Mouse (Mus musculus) hindbrain, embryonic 16.5 days (tissue): ENCODE measurements around the gene Fam166a. TPM values are rescaled to one million over a fixed set of nuclear protein-coding genes. Genes with fewer than 3 reads are reported as not detected.

ENCODE experiments used
- ATAC-seq: fragments of 200-750 bp; cut with Nextera tagmentation; 2 replicates; pipeline ENCODE4 v1.8.0; 2017; ENCODE audit warnings: moderate TSS enrichment, moderate library complexity
- H3K27ac ChIP-seq: fragments of 300-500 bp; sonication (generic); 2 replicates; pipeline ENCODE4 v1.5.1; 2014; ENCODE audit warnings: low read depth, mild to moderate bottlenecking, control low read depth, low read length, moderate library complexity
- H3K27me3 ChIP-seq: fragments of 300-500 bp; sonication (generic); replicated peaks from 2 replicates; pipeline ENCODE4 v1.6.1; 2014; ENCODE audit warnings: low read length; ENCODE audit not compliant: control insufficient read depth, insufficient read depth
- H3K36me3 ChIP-seq: fragments of 300-500 bp; sonication (generic); 2 replicates; pipeline ENCODE4 v1.6.1; 2014; ENCODE audit warnings: mild to moderate bottlenecking, low read length, moderate library complexity, mixed read lengths; ENCODE audit not compliant: control insufficient read depth, insufficient read depth
- H3K4me1 ChIP-seq: fragments of 300-500 bp; sonication (generic); 2 replicates; pipeline ENCODE4 v1.6.1; 2014; ENCODE audit warnings: low read depth, low read length; ENCODE audit not compliant: control insufficient read depth, insufficient read depth
- H3K4me2 ChIP-seq: fragments of 300-500 bp; sonication (generic); 2 replicates; pipeline ENCODE4 v1.6.1; 2014; ENCODE audit warnings: mild to moderate bottlenecking, low read length, control low read depth, moderate library complexity
- H3K4me3 ChIP-seq: fragments of 300-500 bp; sonication (generic); 2 replicates; pipeline ENCODE4 v1.5.1; 2014; ENCODE audit warnings: mild to moderate bottlenecking, low read length, control low read depth, moderate library complexity
- H3K9ac ChIP-seq: fragments of 300-500 bp; sonication (generic); 2 replicates; pipeline ENCODE4 v1.6.1; 2014; ENCODE audit warnings: low read depth, mild to moderate bottlenecking, control low read depth, low read length, moderate library complexity
- H3K9me3 ChIP-seq: fragments of 300-500 bp; sonication (generic); 2 replicates; pipeline ENCODE4 v1.6.1; 2014; ENCODE audit warnings: mild to moderate bottlenecking, low read length, moderate library complexity; ENCODE audit not compliant: control insufficient read depth
- WGBS: fragments of 180-500 bp; shearing (Covaris S2); extraction: QIAGEN DNeasy Blood & Tissue Kit; methylation state at CpG from one replicate; pipeline ENCODE4 v1.1.7; 2014; 5-methylcytosine and 5-hydroxymethylcytosine counted together
- polyA plus RNA-seq: library from polyadenylated mRNA; unstranded; fragments of >200 nt; fragmentation: Nextera tagmentation; extraction: Ambion mirVana; gene quantifications from 2 replicates; pipeline ENCODE4 v1.2.1, GENCODE M21; 2015

Gene Fam166a
- polyA plus RNA-seq, 1 experiment from 2014 or later, result 0.39 TPM

DNA sequence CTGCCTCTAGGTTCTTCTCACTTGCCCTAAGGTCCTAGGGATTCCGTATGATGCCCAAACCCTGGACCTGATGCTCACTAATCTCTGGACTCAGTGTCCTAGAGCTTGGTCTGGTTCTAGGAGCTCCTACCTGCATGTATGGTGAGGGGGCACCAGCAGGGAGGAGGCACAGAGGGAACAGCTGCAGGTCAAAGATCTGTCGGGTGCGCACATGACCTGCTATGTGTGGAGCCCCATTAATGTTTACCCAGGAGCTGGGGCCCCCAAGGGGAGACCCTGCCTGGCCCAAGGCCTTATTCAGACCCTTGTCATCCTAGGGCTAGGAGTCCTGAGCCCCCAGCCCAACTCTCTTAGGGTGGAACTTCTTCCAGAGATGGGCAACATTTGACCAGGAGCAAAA lies 15.5 kb downstream of the Fam166a start, which contains the start of gene Slc34a3:
TSS of gene Slc34a3 (minus strand) at position 315 of the 400 bp plus-strand sequence.
- Histone ChIP-seq H3K4me3 (no peak within 1 kb of the TSS), H3K27ac (no peak within 1 kb of the TSS), H3K9me3 (no peaks in the 10 kb centered on the region), H3K36me3 (no peaks in the 10 kb centered on the region), H3K4me1 (no peaks in the 10 kb centered on the region), H3K4me2 (no peak within 1 kb of the TSS), H3K9ac (no peak within 1 kb of the TSS), H3K27me3 (peaks cover 3% of the 10 kb centered on the region; the same call in 1 of the 2 replicates)
- 88% methylated on average over 3 of the region's 3 CpGs for WGBS
- ATAC-seq, result no peak

DNA sequence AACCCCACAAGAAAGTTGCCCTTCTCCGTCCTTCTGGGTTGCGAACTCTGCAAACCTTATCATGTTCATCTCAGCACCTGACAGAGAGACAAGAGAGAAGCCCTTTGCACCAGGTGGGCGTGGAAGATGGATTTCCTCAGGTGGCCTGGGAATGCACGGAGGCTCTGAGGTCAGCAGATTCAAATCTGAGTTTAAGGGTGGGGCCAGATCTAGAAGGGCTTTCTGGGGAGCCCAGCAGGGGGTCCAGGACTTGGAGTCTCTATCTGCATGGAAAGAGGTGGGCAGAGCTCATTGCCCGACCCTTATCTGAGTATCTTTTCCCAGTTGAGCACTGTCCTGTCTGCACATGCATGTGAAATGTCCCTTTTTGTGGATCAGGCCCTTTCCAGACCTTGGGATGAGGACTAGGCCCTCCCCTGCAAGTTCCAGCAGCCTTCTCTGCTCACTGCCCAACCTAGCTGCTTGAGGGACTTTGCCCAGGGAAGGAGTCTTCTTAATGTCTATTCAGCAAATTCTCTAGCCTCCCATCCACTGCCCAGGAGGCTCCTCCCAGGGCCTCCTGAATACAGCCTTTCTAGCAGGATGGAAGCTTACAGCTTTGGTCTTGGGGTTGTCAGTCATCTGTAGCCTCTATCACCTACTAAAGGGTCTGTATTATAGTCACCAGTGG lies 16.1 kb downstream of the Fam166a start:
- Histone ChIP-seq H3K4me2 (no peak overlapping the region), H3K27me3 (peaks cover 4% of the 10 kb centered on the region; the same call in 1 of the 2 replicates), H3K36me3 (no peaks in the 10 kb centered on the region), H3K4me3 (no peak overlapping the region), H3K4me1 (no peaks in the 10 kb centered on the region), H3K9ac (no peak overlapping the region), H3K9me3 (no peaks in the 10 kb centered on the region), H3K27ac (no peak overlapping the region)
- no peak for ATAC-seq
- 78% methylated on average over 5 of the region's 5 CpGs for WGBS

DNA sequence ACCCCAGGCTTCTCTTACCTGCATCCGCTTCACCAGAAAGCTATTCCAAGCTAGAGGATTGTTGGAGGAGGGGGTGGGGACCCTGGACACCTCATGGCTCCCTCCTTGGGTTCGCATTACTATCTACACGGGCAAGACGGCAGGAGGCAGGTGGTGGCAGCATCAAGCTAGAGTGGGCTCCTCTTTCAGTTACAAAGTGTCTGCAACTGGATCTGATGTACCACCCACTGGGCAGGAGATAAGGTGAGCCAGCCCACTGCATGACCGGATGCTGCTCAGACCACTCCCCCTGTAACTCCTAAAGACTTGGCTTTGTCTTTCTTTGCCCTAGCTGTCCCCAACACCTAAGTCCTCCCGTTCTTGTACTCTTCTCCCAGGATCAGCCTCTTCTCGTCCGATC lies 18.1 kb downstream of the Fam166a start, which contains the start of gene Rnf224:
TSS of gene Rnf224 (minus strand) at position 174 of the 400 bp plus-strand sequence.
- WGBS, result 37% methylated on average over 8 of the region's 8 CpGs
- Histone ChIP-seq H3K9me3 (no peaks in the 10 kb centered on the region), H3K9ac (no peak within 1 kb of the TSS), H3K4me1 (peaks cover 10% of the 10 kb centered on the region), H3K27ac (no peak within 1 kb of the TSS), H3K4me2 (no peak within 1 kb of the TSS), H3K36me3 (no peaks in the 10 kb centered on the region), H3K27me3 (peaks cover 4% of the 10 kb centered on the region; the same call in 1 of the 2 replicates), H3K4me3 (no peak within 1 kb of the TSS)
- no peak for ATAC-seq

DNA sequence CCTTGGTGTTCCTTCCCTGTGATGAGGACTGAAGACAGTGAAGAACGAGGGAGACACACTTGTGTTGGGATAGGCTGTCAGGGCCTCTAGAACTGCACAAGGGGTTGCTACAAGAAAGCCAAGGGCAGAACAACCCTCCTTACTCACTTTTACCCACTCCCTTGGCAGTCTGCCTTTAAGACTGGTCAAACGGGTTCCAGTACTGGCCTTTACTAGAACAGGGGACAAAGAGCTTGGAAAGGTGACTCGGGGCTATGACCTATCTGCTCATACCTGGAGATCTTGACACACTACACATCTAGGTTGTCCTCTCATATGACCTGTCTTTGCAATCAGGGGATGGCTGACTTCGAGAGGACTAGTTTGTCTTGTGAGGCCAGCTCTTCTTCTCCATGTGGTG lies 19.0 kb downstream of the Fam166a start:
- Histone ChIP-seq H3K27me3 (peaks cover 4% of the 10 kb centered on the region; the same call in 1 of the 2 replicates), H3K27ac (no peak overlapping the region), H3K36me3 (no peaks in the 10 kb centered on the region), H3K9ac (no peak overlapping the region), H3K4me3 (no peak overlapping the region), H3K4me1 (peaks cover 12% of the 10 kb centered on the region), H3K4me2 (no peak overlapping the region), H3K9me3 (no peaks in the 10 kb centered on the region)
- no peak for ATAC-seq
- 77% methylated on average over 4 of the region's 4 CpGs for WGBS

DNA sequence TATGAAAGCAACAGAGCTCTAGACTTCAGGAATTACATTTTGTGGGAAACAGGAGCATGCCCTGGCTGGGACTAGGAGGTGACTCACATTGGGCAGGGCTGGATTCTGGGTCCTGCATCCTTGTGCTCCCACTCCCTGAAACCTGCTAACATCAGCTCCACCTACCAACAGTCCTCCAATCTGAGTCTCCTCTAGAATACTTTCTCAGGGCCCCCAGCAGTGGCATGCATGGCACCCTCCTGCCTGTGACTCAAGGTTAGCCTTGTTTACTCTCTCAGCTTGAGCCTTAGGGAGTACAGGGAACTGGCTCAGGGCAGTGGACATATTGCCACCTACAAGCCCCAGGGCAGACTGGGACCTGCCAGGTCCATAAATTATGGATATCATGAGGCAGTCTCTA lies 19.6 kb downstream of the Fam166a start:
- peaks cover 2% of the 10 kb centered on the region; the same call in 1 of the 2 replicates for H3K27me3 ChIP-seq

DNA sequence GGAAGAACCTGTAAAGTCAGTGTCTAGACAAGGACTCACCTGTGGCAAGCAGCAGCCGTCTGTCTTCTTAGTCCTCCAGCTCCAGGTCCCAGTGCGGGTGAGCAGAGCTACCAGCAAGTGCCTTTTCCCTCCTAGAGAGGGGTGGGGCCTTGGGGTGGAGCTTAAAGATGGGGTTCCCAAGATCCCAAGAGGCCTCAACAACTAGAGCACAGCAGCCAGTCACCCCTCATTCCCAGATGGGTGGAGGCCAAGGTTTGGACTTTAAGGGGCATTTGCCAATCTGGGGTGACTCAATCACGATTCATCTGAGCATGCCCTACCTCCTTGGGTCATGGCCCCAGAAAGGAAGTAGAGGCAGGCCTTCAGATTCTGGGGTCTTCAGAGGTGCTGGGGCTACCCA lies 21.2 kb downstream of the Fam166a start:
- Histone ChIP-seq H3K4me2 (no peak overlapping the region), H3K9ac (no peak overlapping the region), H3K27ac (no peak overlapping the region), H3K36me3 (peaks cover 5% of the 10 kb centered on the region; the same call in 1 of the 2 replicates), H3K27me3 (peaks cover 2% of the 10 kb centered on the region; the same call in 1 of the 2 replicates), H3K4me1 (peaks cover 25% of the 10 kb centered on the region), H3K9me3 (no peaks in the 10 kb centered on the region), H3K4me3 (no peak overlapping the region)
- WGBS, result 88% methylated on average over 3 of the region's 3 CpGs
- ATAC-seq, result no peak

More for the DNA sequence above, 19.6 kb downstream of the Fam166a start:
- no peak for ATAC-seq
- Histone ChIP-seq H3K9ac (no peak overlapping the region), H3K27ac (no peak overlapping the region), H3K4me2 (no peak overlapping the region), H3K9me3 (no peaks in the 10 kb centered on the region), H3K4me1 (peaks cover 18% of the 10 kb centered on the region), H3K4me3 (no peak overlapping the region), H3K36me3 (no peaks in the 10 kb centered on the region)

DNA sequence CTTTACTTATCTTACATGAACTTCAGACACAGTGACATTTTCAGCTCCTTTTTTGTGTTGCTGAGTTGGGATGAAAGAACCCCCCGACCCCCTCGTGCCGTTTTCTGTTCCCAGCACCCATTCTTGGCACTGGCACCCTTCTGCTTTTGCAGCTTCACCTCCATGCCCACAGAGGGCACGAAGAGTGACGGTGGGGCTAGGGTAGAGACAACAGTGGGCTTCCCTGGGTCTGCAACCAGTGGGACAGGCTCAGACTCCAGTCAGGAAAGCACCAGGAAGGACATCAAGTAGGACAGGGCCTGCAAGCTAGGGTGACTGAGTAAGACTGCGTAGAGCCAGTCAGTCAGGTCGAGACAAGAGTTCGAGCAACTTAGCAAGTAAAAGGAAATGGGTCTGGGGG lies 21.8 kb downstream of the Fam166a start:
- Histone ChIP-seq H3K4me2 (peak overlapping the region; percentile 87), H3K9ac (peak overlapping the region; percentile 56)

DNA sequence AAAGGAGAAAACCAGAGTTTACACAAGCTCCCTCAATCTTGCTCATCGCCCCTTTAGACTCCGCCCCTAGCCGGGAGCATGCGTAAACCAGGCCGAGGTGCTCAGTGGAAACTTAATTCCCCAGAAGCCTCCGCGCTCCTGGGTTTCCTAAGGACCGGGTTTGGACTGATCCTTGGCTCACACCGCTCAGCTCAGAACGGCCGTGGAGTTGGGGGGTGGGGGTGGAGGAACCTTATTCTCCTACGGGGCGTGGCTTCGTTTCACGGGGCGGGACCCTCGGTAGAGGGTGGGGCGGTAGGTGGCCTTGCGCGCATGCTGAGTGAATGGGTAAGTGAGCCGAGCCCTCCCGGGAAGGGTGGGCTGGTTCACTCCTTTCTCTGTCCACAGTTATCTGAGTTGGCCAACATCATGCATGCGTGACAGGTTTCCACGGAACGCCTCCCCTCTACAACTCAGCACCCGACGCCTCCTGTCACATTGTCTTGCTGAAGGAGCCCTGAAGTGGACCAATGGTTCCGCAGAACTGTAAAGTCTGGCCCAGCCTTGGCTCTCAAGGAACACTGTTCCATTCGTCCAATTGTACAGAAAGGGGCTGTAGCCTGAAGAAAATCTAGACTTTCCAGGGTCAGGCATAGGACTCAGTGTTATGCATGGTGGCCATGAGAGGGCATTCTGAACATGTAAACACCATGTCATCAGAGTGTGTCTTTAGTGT lies 22.3 kb downstream of the Fam166a start:
- Histone ChIP-seq H3K4me3 (peak overlapping the region; percentile 68), H3K27ac (peak overlapping the region; percentile 44), H3K4me1 (peaks cover 25% of the 10 kb centered on the region), H3K9me3 (no peaks in the 10 kb centered on the region), H3K4me2 (peak overlapping the region; percentile 87), H3K27me3 (peaks cover 2% of the 10 kb centered on the region; the same call in 1 of the 2 replicates), H3K36me3 (peaks cover 10% of the 10 kb centered on the region), H3K9ac (peak overlapping the region; percentile 56)
- WGBS, result 1% methylated on average over 29 of the region's 29 CpGs
- ATAC-seq, result peak; percentile 84

More for the DNA sequence above, 21.8 kb downstream of the Fam166a start:
- Histone ChIP-seq H3K9me3 (no peaks in the 10 kb centered on the region), H3K4me3 (peak overlapping the region; percentile 68), H3K4me1 (peaks cover 25% of the 10 kb centered on the region), H3K36me3 (peaks cover 7% of the 10 kb centered on the region), H3K27me3 (peaks cover 2% of the 10 kb centered on the region; the same call in 1 of the 2 replicates), H3K27ac (peak overlapping the region; percentile 44; the same call in 1 of the 2 replicates)
- WGBS, result 49% methylated on average over 8 of the region's 8 CpGs
- peak; percentile 6 for ATAC-seq

DNA sequence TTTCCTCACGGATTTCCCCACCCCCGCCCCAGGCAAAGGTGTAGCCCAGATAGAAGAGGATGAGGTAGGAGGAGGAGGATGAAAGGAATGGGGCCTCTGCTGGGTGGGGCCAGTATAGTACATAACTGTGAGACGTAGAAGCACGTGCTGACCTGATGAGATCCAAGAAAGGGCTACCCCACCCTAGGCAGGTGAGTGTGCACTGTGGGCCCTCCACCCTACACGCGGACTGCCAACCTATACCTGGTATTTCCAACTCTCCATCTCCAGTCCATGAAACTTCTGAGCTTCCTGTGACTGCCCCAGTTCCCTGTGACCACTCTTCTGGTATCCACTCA lies 22.9 kb downstream of the Fam166a start:
- Histone ChIP-seq H3K9ac (peak overlapping the region; percentile 90), H3K4me3 (peak overlapping the region; percentile 68), H3K27ac (peak overlapping the region; percentile 80; the same call in 1 of the 2 replicates), H3K4me1 (peaks cover 25% of the 10 kb centered on the region), H3K27me3 (peaks cover 2% of the 10 kb centered on the region; the same call in 1 of the 2 replicates), H3K9me3 (no peaks in the 10 kb centered on the region), H3K4me2 (peak overlapping the region; percentile 87), H3K36me3 (peaks cover 10% of the 10 kb centered on the region)
- peak; percentile 25 for ATAC-seq
- WGBS, result 11% methylated on average over 6 of the region's 6 CpGs
